In the genomic region with DNA sequence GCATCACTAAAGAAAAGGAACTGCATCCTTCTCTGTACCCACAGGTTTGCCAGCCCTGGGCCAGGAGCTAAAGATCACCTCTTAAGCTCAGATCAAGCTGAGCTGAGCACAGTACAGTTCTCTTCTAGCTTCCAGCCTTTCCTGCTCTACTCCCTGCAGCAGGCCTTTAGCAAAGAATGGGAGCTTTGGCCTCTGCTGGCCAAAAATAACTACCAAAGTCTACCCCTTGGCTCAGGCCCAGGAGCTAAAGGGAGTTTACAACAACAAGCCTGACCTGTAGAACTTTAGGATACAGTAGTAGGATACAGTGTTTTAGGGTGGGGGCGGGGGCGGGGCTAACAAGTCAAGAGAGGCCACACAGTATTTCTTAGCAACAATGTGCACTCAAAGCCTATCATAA, we compare ENCODE assay signal across 8 mouse cellular contexts. TPM values are rescaled to one million over a fixed set of nuclear protein-coding genes. Genes with fewer than 3 reads are reported as not detected.
DNase-seq lines count a peak whose midpoint lies in the region; ATAC-seq and TF ChIP-seq lines count a peak whose summit lies in the region.

No protein-coding gene starts in this region.

- peak overlapping the region; percentile 11; the same call in 1 of the 2 replicates for H3K4me3 ChIP-seq in lung, embryonic 14.5 days (ENCODE audit: low read depth, low read length)
- no peak overlapping the region for H3K4me3 ChIP-seq in lung, adult 2 months (replicated peaks; ENCODE audit: extremely low read depth, low read depth, low read length)
- peak overlapping the region; percentile 90 for H3K4me3 ChIP-seq in heart, embryonic 13.5 days
- peak overlapping the region; percentile 31 for H3K4me3 ChIP-seq in kidney, embryonic 16.5 days (ENCODE audit: low read length)
- H3K4me3 ChIP-seq in midbrain, embryonic 15.5 days: 0 out of 2 replicates have a peak overlapping the region, but pooled peaks have one; percentile 7

- TF ChIP-seq POLR2A in lung, adult 2 months (IDR thresholded peaks at IDR 0.05; ENCODE audit: borderline replicate concordance, extremely low read depth, low read depth, low read length): no peak

- ATAC-seq in lung, embryonic 14.5 days (ENCODE audit: insufficient read depth): no peak
- no peak for ATAC-seq in heart, embryonic 13.5 days (ENCODE audit: extremely low read depth, insufficient number of reproducible peaks, low FRiP score, low TSS enrichment)
- no peak for ATAC-seq in kidney, embryonic 16.5 days (ENCODE audit: low FRiP score, low TSS enrichment)
- ATAC-seq in midbrain, embryonic 15.5 days (replicated peaks): no peak
- no peak for ATAC-seq in CD4-positive, CD25-positive, alpha-beta regulatory T cell, adult 4 months
- no peak for ATAC-seq in granulocyte monocyte progenitor cell, adult 5-6 weeks (replicated peaks; ENCODE audit: poor library complexity, severe bottlenecking)

- DNase-seq in lung, embryonic 14.5 days: peak; percentile 29
- DNase-seq in lung, adult 2 months: no peak
- no peak for DNase-seq in urinary bladder, postnatal 14 days (ENCODE audit: low spot score)

- peaks cover 50% of the 10 kb centered on the region for H3K36me3 ChIP-seq in lung, embryonic 14.5 days (ENCODE audit: insufficient read depth)
- H3K36me3 ChIP-seq in heart, embryonic 13.5 days: peaks cover 27% of the 10 kb centered on the region
- H3K36me3 ChIP-seq in kidney, embryonic 16.5 days (ENCODE audit: insufficient read depth, low read length): peaks cover 23% of the 10 kb centered on the region
- peaks cover 9% of the 10 kb centered on the region for H3K36me3 ChIP-seq in midbrain, embryonic 15.5 days (replicated peaks)

- peak overlapping the region; percentile 5; the same call in 1 of the 2 replicates for H3K9ac ChIP-seq in lung, embryonic 14.5 days
- peak overlapping the region; percentile 85 for H3K9ac ChIP-seq in heart, embryonic 13.5 days
- H3K9ac ChIP-seq in kidney, embryonic 16.5 days (replicated peaks; ENCODE audit: low read length): peak overlapping the region; percentile 53
- H3K9ac ChIP-seq in midbrain, embryonic 15.5 days: peak overlapping the region; percentile 23; the same call in 1 of the 2 replicates

- no peaks in the 10 kb centered on the region for H3K27me3 ChIP-seq in lung, embryonic 14.5 days (ENCODE audit: insufficient read depth, low read length)
- H3K27me3 ChIP-seq in heart, embryonic 13.5 days (replicated peaks): no peaks in the 10 kb centered on the region
- H3K27me3 ChIP-seq in kidney, embryonic 16.5 days (ENCODE audit: insufficient read depth, low read length): no peaks in the 10 kb centered on the region
- no peaks in the 10 kb centered on the region for H3K27me3 ChIP-seq in midbrain, embryonic 15.5 days (replicated peaks)

- peaks cover 35% of the 10 kb centered on the region for H3K4me1 ChIP-seq in lung, embryonic 14.5 days (ENCODE audit: insufficient read depth)
- H3K4me1 ChIP-seq in lung, adult 2 months (ENCODE audit: control insufficient read depth, insufficient read depth, low read length): peaks cover 40% of the 10 kb centered on the region
- peaks cover 68% of the 10 kb centered on the region for H3K4me1 ChIP-seq in heart, embryonic 13.5 days
- peaks cover 72% of the 10 kb centered on the region for H3K4me1 ChIP-seq in kidney, embryonic 16.5 days (ENCODE audit: insufficient read depth, low read length)
- H3K4me1 ChIP-seq in midbrain, embryonic 15.5 days: peaks cover 70% of the 10 kb centered on the region

- H3K9me3 ChIP-seq in lung, embryonic 14.5 days (ENCODE audit: low read depth, low read length): no peaks in the 10 kb centered on the region
- no peaks in the 10 kb centered on the region for H3K9me3 ChIP-seq in heart, embryonic 13.5 days
- no peaks in the 10 kb centered on the region for H3K9me3 ChIP-seq in kidney, embryonic 16.5 days (ENCODE audit: low read length)
- no peaks in the 10 kb centered on the region for H3K9me3 ChIP-seq in midbrain, embryonic 15.5 days

- H3K27ac ChIP-seq in lung, embryonic 14.5 days (ENCODE audit: low read depth): peak overlapping the region; percentile 42; the same call in 1 of the 2 replicates
- peak overlapping the region; percentile 100 for H3K27ac ChIP-seq in heart, embryonic 13.5 days (replicated peaks)
- peak overlapping the region; percentile 20 for H3K27ac ChIP-seq in kidney, embryonic 16.5 days (ENCODE audit: low read length)
- no peak overlapping the region for H3K27ac ChIP-seq in midbrain, embryonic 15.5 days

- WGBS in lung, embryonic 14.5 days: 77% methylated on average over 2 of the region's 2 CpGs
- 59% methylated on average over 2 of the region's 2 CpGs for WGBS in lung, adult 2 months
- 67% methylated on average over 2 of the region's 2 CpGs for WGBS in heart, embryonic 13.5 days
- WGBS in kidney, embryonic 16.5 days: 63% methylated on average over 2 of the region's 2 CpGs
- WGBS in midbrain, embryonic 15.5 days: 76% methylated on average over 2 of the region's 2 CpGs

- peak overlapping the region; percentile 95 for H3K4me2 ChIP-seq in lung, embryonic 14.5 days
- H3K4me2 ChIP-seq in heart, embryonic 13.5 days: peak overlapping the region; percentile 94
- H3K4me2 ChIP-seq in kidney, embryonic 16.5 days (replicated peaks; ENCODE audit: low read depth, low read length): peak overlapping the region; percentile 94
- H3K4me2 ChIP-seq in midbrain, embryonic 15.5 days: peak overlapping the region; percentile 94; the same call in 1 of the 2 replicates

- TF ChIP-seq CTCF in lung, embryonic 14.5 days (IDR thresholded peaks at IDR 0.05; ENCODE audit: low read depth): no peak
- TF ChIP-seq CTCF in lung, adult 2 months (IDR thresholded peaks at IDR 0.05; ENCODE audit: insufficient read depth, low read length): no peak

RNA-seq across cellular contexts. Expression of gene Nfe2l1, which starts 3.3 kb away (rescaled TPM):
- polyA plus RNA-seq in lung, embryonic 14.5 days (2014; fragmentation: Nextera tagmentation; extraction: Ambion mirVana): 34.6 and 39.5 TPM in 2 replicates
- polyA plus RNA-seq in lung, adult 2 months (2012; rRNA removed): 225 and 264 TPM in 2 replicates
- 67.2 and 70.8 TPM in 2 replicates for polyA plus RNA-seq in heart, embryonic 13.5 days (2015; fragmentation: Nextera tagmentation; extraction: Ambion mirVana)
- 93.9 and 96.8 TPM in 2 replicates for polyA plus RNA-seq in kidney, embryonic 16.5 days (2015; fragmentation: Nextera tagmentation; extraction: Ambion mirVana)
- 80.9 and 81.2 TPM in 2 replicates for polyA plus RNA-seq in midbrain, embryonic 15.5 days (2015; fragmentation: Nextera tagmentation; extraction: Ambion mirVana)
- polyA plus RNA-seq in CD4-positive, CD25-positive, alpha-beta regulatory T cell, adult 4 months (2017; shearing (Covaris generic)): 10 to 100 TPM; 21.3 to 26.1 TPM
- 22.2 and 39.8 TPM in 2 replicates for total RNA-seq in granulocyte monocyte progenitor cell, adult 5-6 weeks (2014; fragmentation: Nextera tagmentation)
- 35.2 and 39.9 TPM in 2 replicates for total RNA-seq in granulocyte monocyte progenitor cell, adult 5-6 weeks (2017)

RNA-seq across cellular contexts. Expression of gene Copz2, which starts 23.2 kb away (rescaled TPM):
- polyA plus RNA-seq in lung, embryonic 14.5 days (2014; fragmentation: Nextera tagmentation; extraction: Ambion mirVana): 144 and 151 TPM in 2 replicates
- polyA plus RNA-seq in lung, adult 2 months (2012; rRNA removed): 39.7 and 44.8 TPM in 2 replicates
- 109 and 113 TPM in 2 replicates for polyA plus RNA-seq in heart, embryonic 13.5 days (2015; fragmentation: Nextera tagmentation; extraction: Ambion mirVana)
- polyA plus RNA-seq in kidney, embryonic 16.5 days (2015; fragmentation: Nextera tagmentation; extraction: Ambion mirVana): 115 and 117 TPM in 2 replicates
- polyA plus RNA-seq in midbrain, embryonic 15.5 days (2015; fragmentation: Nextera tagmentation; extraction: Ambion mirVana): 19.9 and 20.5 TPM in 2 replicates
- polyA plus RNA-seq in CD4-positive, CD25-positive, alpha-beta regulatory T cell, adult 4 months (2017; shearing (Covaris generic)): not detected
- total RNA-seq in granulocyte monocyte progenitor cell, adult 5-6 weeks (2014; fragmentation: Nextera tagmentation): 1.4 and 7.4 TPM in 2 replicates
- 3.9 and 4.4 TPM in 2 replicates for total RNA-seq in granulocyte monocyte progenitor cell, adult 5-6 weeks (2017)

RNA-seq across cellular contexts. Expression of gene Cbx1, which starts 37.6 kb away (rescaled TPM):
- polyA plus RNA-seq in lung, embryonic 14.5 days (2014; fragmentation: Nextera tagmentation; extraction: Ambion mirVana): 103 and 112 TPM in 2 replicates
- 15.3 and 19.0 TPM in 2 replicates for polyA plus RNA-seq in lung, adult 2 months (2012; rRNA removed)
- polyA plus RNA-seq in heart, embryonic 13.5 days (2015; fragmentation: Nextera tagmentation; extraction: Ambion mirVana): 53.3 and 56.4 TPM in 2 replicates
- 109 and 121 TPM in 2 replicates for polyA plus RNA-seq in kidney, embryonic 16.5 days (2015; fragmentation: Nextera tagmentation; extraction: Ambion mirVana)
- 70.6 and 76.7 TPM in 2 replicates for polyA plus RNA-seq in midbrain, embryonic 15.5 days (2015; fragmentation: Nextera tagmentation; extraction: Ambion mirVana)
- polyA plus RNA-seq in CD4-positive, CD25-positive, alpha-beta regulatory T cell, adult 4 months (2017; shearing (Covaris generic)): 10 to 100 TPM; 50.8 to 52.7 TPM
- total RNA-seq in granulocyte monocyte progenitor cell, adult 5-6 weeks (2014; fragmentation: Nextera tagmentation): 56.0 and 60.6 TPM in 2 replicates
- 78.9 and 79.8 TPM in 2 replicates for total RNA-seq in granulocyte monocyte progenitor cell, adult 5-6 weeks (2017)

RNA-seq across cellular contexts. Expression of gene Snx11, which starts 49.1 kb away (rescaled TPM):
- 10.3 and 15.7 TPM in 2 replicates for polyA plus RNA-seq in lung, embryonic 14.5 days (2014; fragmentation: Nextera tagmentation; extraction: Ambion mirVana)
- 23.5 and 26.8 TPM in 2 replicates for polyA plus RNA-seq in lung, adult 2 months (2012; rRNA removed)
- 10.7 and 11.8 TPM in 2 replicates for polyA plus RNA-seq in heart, embryonic 13.5 days (2015; fragmentation: Nextera tagmentation; extraction: Ambion mirVana)
- polyA plus RNA-seq in kidney, embryonic 16.5 days (2015; fragmentation: Nextera tagmentation; extraction: Ambion mirVana): 20.1 and 21.8 TPM in 2 replicates
- 47.2 and 51.1 TPM in 2 replicates for polyA plus RNA-seq in midbrain, embryonic 15.5 days (2015; fragmentation: Nextera tagmentation; extraction: Ambion mirVana)
- 10 to 100 TPM; 11.7 to 21.8 TPM for polyA plus RNA-seq in CD4-positive, CD25-positive, alpha-beta regulatory T cell, adult 4 months (2017; shearing (Covaris generic))
- 20.6 and 29.3 TPM in 2 replicates for total RNA-seq in granulocyte monocyte progenitor cell, adult 5-6 weeks (2014; fragmentation: Nextera tagmentation)
- total RNA-seq in granulocyte monocyte progenitor cell, adult 5-6 weeks (2017): 13.5 and 17.7 TPM in 2 replicates

Comparison
In these comparisons a context has a peak if more than half of its experiments do, and no peak if none do; other contexts are left out.
1. H3K9ac ChIP-seq: peak in every context shown above with its lines; median percentile 85 in heart, embryonic 13.5 days; 53 in kidney, embryonic 16.5 days; 23 in midbrain, embryonic 15.5 days; 5 in lung, embryonic 14.5 days.
2. RNA of gene Copz2, which starts 23.2 kb away (polyA plus RNA-seq): 144 to 151 TPM in lung, embryonic 14.5 days, 115 to 117 TPM in kidney, embryonic 16.5 days, 109 to 113 TPM in heart, embryonic 13.5 days, 39.7 to 44.8 TPM in lung, adult 2 months and 19.9 to 20.5 TPM in midbrain, embryonic 15.5 days; not detected in CD4-positive, CD25-positive, alpha-beta regulatory T cell, adult 4 months; every median in the first group is over 10 times any median in the second.
3. Peak in every context shown above with its lines, with median percentiles within 50 percentile points of each other: H3K4me2 ChIP-seq.